Mouse (Mus musculus): ENCODE measurements at regions not wholly inside any gene's neighbourhood (a gene's known extent, or its start where the extent isn't known, plus 50 kb on each side); places are given as distances from the start of the nearest gene placed in this dataset.
A peak's percentile ranks its signal among the peaks of the same experiment; 100 is the strongest.

GRCm38 (mm10) chr6:16550445-16550844 lies 347.8 kb downstream of the Tfec start:
- Histone ChIP-seq H3K4me1 (peaks cover 14% of the 10 kb centered on the region), H3K36me3 (no peaks in the 10 kb centered on the region), H3K4me3 (no peak overlapping the region), H3K9me3 (replicated peaks) (no peaks in the 10 kb centered on the region), H3K27ac (replicated peaks) (no peak overlapping the region), H3K27me3 (ENCODE audit: low read depth, poor library complexity, severe bottlenecking) (no peaks in the 10 kb centered on the region)
- DNase-seq (ENCODE audit: low spot score), result no peak
- 76% methylated on average over 9 of the region's 9 CpGs for WGBS

- no peak overlapping the region for H3K4me3 ChIP-seq
- peaks cover 5% of the 10 kb centered on the region for H3K4me1 ChIP-seq
- DNase-seq (ENCODE audit: low spot score), result no peak
- H3K9me3 ChIP-seq (replicated peaks), result peaks cover 7% of the 10 kb centered on the region
- 61% methylated on average over 1 of the region's 1 CpGs for WGBS
- H3K36me3 ChIP-seq, result no peaks in the 10 kb centered on the region
- H3K27me3 ChIP-seq (ENCODE audit: low read depth, poor library complexity, severe bottlenecking), result no peaks in the 10 kb centered on the region
- peak overlapping the region; percentile 46 for H3K27ac ChIP-seq (replicated peaks)
Observed at GRCm38 (mm10) chr6:16514054-16514453, 384.2 kb downstream of the Tfec start.

- H3K36me3 ChIP-seq, result no peaks in the 10 kb centered on the region
- DNase-seq (ENCODE audit: low spot score), result no peak
- no peaks in the 10 kb centered on the region for H3K27me3 ChIP-seq (ENCODE audit: low read depth, poor library complexity, severe bottlenecking)
- peak overlapping the region; percentile 46 for H3K27ac ChIP-seq (replicated peaks)
- H3K9me3 ChIP-seq (replicated peaks), result peaks cover 7% of the 10 kb centered on the region
- peaks cover 5% of the 10 kb centered on the region for H3K4me1 ChIP-seq
- no peak overlapping the region for H3K4me3 ChIP-seq
Observed at GRCm38 (mm10) chr6:16513541-16513940, 384.7 kb downstream of the Tfec start.

GRCm38 (mm10) chr6:16503836-16504235 lies 394.4 kb downstream of the Tfec start:
- WGBS, result 88% methylated on average over 4 of the region's 4 CpGs
- H3K4me1 ChIP-seq, result no peaks in the 10 kb centered on the region
- H3K9me3 ChIP-seq (replicated peaks), result peaks cover 3% of the 10 kb centered on the region; the same call in 1 of the 2 replicates
- H3K4me3 ChIP-seq, result no peak overlapping the region
- no peaks in the 10 kb centered on the region for H3K36me3 ChIP-seq
- H3K27me3 ChIP-seq (ENCODE audit: low read depth, poor library complexity, severe bottlenecking), result no peaks in the 10 kb centered on the region
- DNase-seq (ENCODE audit: low spot score), result no peak
- H3K27ac ChIP-seq (replicated peaks), result no peak overlapping the region

GRCm38 (mm10) chr6:16487015-16487630 lies 411.1 kb downstream of the Tfec start:
- Histone ChIP-seq H3K4me3 (no peak overlapping the region), H3K27me3 (ENCODE audit: low read depth, poor library complexity, severe bottlenecking) (no peaks in the 10 kb centered on the region), H3K9me3 (replicated peaks) (no peaks in the 10 kb centered on the region), H3K36me3 (no peaks in the 10 kb centered on the region), H3K4me1 (no peaks in the 10 kb centered on the region), H3K27ac (replicated peaks) (no peak overlapping the region)
- DNase-seq (ENCODE audit: low spot score), result no peak
- WGBS, result 90% methylated on average over 8 of the region's 8 CpGs

GRCm38 (mm10) chr6:16483295-16483694 lies 414.9 kb downstream of the Tfec start:
- H3K36me3 ChIP-seq, result no peaks in the 10 kb centered on the region
- no peak overlapping the region for H3K27ac ChIP-seq (replicated peaks)
- no peaks in the 10 kb centered on the region for H3K27me3 ChIP-seq (ENCODE audit: low read depth, poor library complexity, severe bottlenecking)
- no peak for DNase-seq (ENCODE audit: low spot score)
- H3K4me1 ChIP-seq, result no peaks in the 10 kb centered on the region
- H3K9me3 ChIP-seq (replicated peaks), result no peaks in the 10 kb centered on the region
- H3K4me3 ChIP-seq, result no peak overlapping the region
- WGBS, result 75% methylated on average over 5 of the region's 5 CpGs

- Histone ChIP-seq H3K27me3 (ENCODE audit: low read depth, poor library complexity, severe bottlenecking) (no peaks in the 10 kb centered on the region), H3K9me3 (replicated peaks) (no peaks in the 10 kb centered on the region), H3K4me3 (no peak overlapping the region), H3K4me1 (no peaks in the 10 kb centered on the region), H3K27ac (replicated peaks) (no peak overlapping the region), H3K36me3 (no peaks in the 10 kb centered on the region)
- no peak for DNase-seq (ENCODE audit: low spot score)
- 85% methylated on average over 3 of the region's 3 CpGs for WGBS
Observed at GRCm38 (mm10) chr6:16468693-16469375, 429.4 kb downstream of the Tfec start.

GRCm38 (mm10) chr6:16458279-16458678 lies 440.0 kb downstream of the Tfec start:
- H3K4me1 ChIP-seq, result no peaks in the 10 kb centered on the region
- no peaks in the 10 kb centered on the region for H3K27me3 ChIP-seq (ENCODE audit: low read depth, poor library complexity, severe bottlenecking)
- no peak overlapping the region for H3K4me3 ChIP-seq
- 86% methylated on average over 3 of the region's 3 CpGs for WGBS
- H3K36me3 ChIP-seq, result no peaks in the 10 kb centered on the region
- H3K9me3 ChIP-seq (replicated peaks), result no peaks in the 10 kb centered on the region
- no peak overlapping the region for H3K27ac ChIP-seq (replicated peaks)
- no peak for DNase-seq (ENCODE audit: low spot score)
